Mouse (Mus musculus): ENCODE measurements around the gene Ccdc102a. TPM values are rescaled to one million over a fixed set of nuclear protein-coding genes. Genes with fewer than 3 reads are reported as not detected.

The Ccdc102a gene
- total RNA-seq (2014; rRNA removed) (6.8 and 8.1 TPM in 2 replicates), polyA plus RNA-seq (2015; fragmentation: Nextera tagmentation; extraction: Ambion mirVana) (4.4 and 4.8 TPM in 2 replicates)

DNA sequence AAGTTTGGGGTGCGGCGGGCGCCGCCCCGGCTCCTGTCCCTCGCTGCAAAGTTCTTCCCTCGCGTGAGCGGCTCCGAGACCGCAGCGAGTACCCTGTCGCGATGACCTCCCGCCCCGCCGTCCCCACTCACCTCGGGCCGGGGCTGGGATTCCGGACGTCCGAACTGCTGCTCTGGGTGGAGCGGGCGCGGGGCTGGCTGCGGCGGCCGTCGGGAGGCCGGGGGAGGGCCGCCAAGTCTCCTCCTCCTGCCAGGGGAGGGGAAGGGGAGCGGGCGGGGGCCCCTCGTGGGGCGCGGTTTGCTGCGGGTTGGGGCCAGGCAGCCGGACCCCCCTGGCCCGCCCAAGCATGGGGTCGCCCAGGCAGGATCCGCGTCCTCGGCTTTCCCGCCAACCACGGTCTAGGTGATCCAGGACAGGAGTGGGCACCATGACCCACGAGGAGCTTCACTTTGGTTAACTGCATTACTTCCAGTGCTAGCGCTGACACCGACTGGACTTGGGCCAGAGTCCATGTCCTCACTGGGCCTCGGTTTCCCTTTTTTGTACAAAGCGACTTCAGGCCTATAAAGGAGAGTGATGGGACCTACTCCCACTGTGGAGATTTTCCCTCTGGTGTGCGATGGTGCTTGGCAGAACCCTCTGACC, at the start of gene Ccdc102a:
TSS of gene Ccdc102a (minus strand) at position 248 of the 645 bp plus-strand sequence.
- Histone ChIP-seq H3K4me1 (ENCODE audit: insufficient read depth) (peaks cover 7% of the 10 kb centered on the region; the same call in 1 of the 2 replicates), H3K9ac (peak within 1 kb of the TSS; percentile 51), H3K36me3 (ENCODE audit: insufficient read depth) (no peaks in the 10 kb centered on the region), H3K4me3 (ENCODE audit: low read depth, low read length) (peak within 1 kb of the TSS; percentile 45), H3K27me3 (ENCODE audit: insufficient read depth, low read length) (peaks cover 15% of the 10 kb centered on the region; the same call in 1 of the 2 replicates), H3K4me2 (ENCODE audit: low read depth) (peak within 1 kb of the TSS; percentile 80), H3K9me3 (ENCODE audit: low read length) (no peaks in the 10 kb centered on the region), H3K27ac (ENCODE audit: low read depth, low read length) (peak within 1 kb of the TSS; percentile 29; the same call in 1 of the 2 replicates)
- TF ChIP-seq CTCF (IDR thresholded peaks at IDR 0.05; ENCODE audit: low read depth) = no peak
- 3% methylated on average over 35 of the region's 51 CpGs for WGBS
- ATAC-seq (peak; percentile 12; the same call in 1 of the 2 replicates), DNase-seq (no peak)

- WGBS = 35% methylated on average over 3 of the region's 3 CpGs
Observed at GRCm38 (mm10) chr8:94967554-94967953, 49.7 kb upstream of the Ccdc102a start.

GRCm38 (mm10) chr8:94967071-94967470, 49.2 kb upstream of the Ccdc102a start:
- Histone ChIP-seq H3K27ac (ENCODE audit: low read depth, low read length) (no peak overlapping the region), H3K27me3 (ENCODE audit: insufficient read depth, low read length) (no peaks in the 10 kb centered on the region), H3K36me3 (ENCODE audit: insufficient read depth) (no peaks in the 10 kb centered on the region), H3K9ac (no peak overlapping the region), H3K4me2 (ENCODE audit: low read depth) (no peak overlapping the region), H3K4me3 (ENCODE audit: low read depth, low read length) (no peak overlapping the region), H3K9me3 (ENCODE audit: low read length) (no peaks in the 10 kb centered on the region), H3K4me1 (ENCODE audit: insufficient read depth) (no peaks in the 10 kb centered on the region)
- WGBS = 90% methylated on average over 4 of the region's 4 CpGs
- DNase-seq (no peak), ATAC-seq (no peak)
- no peak for TF ChIP-seq CTCF (IDR thresholded peaks at IDR 0.05; ENCODE audit: low read depth)

More at GRCm38 (mm10) chr8:94967554-94967953, 49.7 kb upstream of the Ccdc102a start:
- Histone ChIP-seq H3K9ac (no peak overlapping the region), H3K4me2 (ENCODE audit: low read depth) (no peak overlapping the region), H3K4me3 (ENCODE audit: low read depth, low read length) (no peak overlapping the region), H3K27me3 (ENCODE audit: insufficient read depth, low read length) (no peaks in the 10 kb centered on the region), H3K4me1 (ENCODE audit: insufficient read depth) (no peaks in the 10 kb centered on the region), H3K27ac (ENCODE audit: low read depth, low read length) (no peak overlapping the region), H3K9me3 (ENCODE audit: low read length) (no peaks in the 10 kb centered on the region), H3K36me3 (ENCODE audit: insufficient read depth) (no peaks in the 10 kb centered on the region)
- ATAC-seq (no peak), DNase-seq (no peak)
- TF ChIP-seq CTCF (IDR thresholded peaks at IDR 0.05; ENCODE audit: low read depth) = no peak

DNA sequence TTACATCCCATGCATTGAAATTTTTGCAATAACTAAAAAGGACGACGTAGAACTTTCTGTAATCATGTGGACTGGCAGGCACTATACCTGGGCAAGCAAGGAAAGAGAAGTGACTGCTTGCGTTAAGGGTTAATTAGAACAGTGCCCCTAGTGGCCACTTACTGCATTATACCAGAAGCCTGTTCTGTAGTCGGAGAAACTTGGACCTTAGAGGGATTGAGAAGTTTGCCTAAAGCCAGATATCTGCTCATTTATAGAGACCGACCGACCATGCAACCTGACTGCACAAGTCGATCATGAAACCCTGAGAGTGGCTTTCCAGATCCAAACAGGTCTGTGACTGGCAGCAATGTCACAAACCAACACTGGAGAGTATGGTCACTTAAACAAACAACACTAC, 48.7 kb upstream of the Ccdc102a start:
- Histone ChIP-seq H3K4me3 (ENCODE audit: low read depth, low read length) (no peak overlapping the region), H3K27me3 (ENCODE audit: insufficient read depth, low read length) (no peaks in the 10 kb centered on the region), H3K27ac (ENCODE audit: low read depth, low read length) (no peak overlapping the region), H3K9me3 (ENCODE audit: low read length) (no peaks in the 10 kb centered on the region), H3K4me1 (ENCODE audit: insufficient read depth) (no peaks in the 10 kb centered on the region), H3K9ac (no peak overlapping the region), H3K4me2 (ENCODE audit: low read depth) (no peak overlapping the region), H3K36me3 (ENCODE audit: insufficient read depth) (no peaks in the 10 kb centered on the region)
- ATAC-seq = 0 out of 2 replicates have a peak, but pooled peaks have one; percentile 36
- 16% methylated on average over 7 of the region's 7 CpGs for WGBS
- peak; percentile 71 for DNase-seq
- TF ChIP-seq CTCF (IDR thresholded peaks at IDR 0.05; ENCODE audit: low read depth) = peak; percentile 89

DNA sequence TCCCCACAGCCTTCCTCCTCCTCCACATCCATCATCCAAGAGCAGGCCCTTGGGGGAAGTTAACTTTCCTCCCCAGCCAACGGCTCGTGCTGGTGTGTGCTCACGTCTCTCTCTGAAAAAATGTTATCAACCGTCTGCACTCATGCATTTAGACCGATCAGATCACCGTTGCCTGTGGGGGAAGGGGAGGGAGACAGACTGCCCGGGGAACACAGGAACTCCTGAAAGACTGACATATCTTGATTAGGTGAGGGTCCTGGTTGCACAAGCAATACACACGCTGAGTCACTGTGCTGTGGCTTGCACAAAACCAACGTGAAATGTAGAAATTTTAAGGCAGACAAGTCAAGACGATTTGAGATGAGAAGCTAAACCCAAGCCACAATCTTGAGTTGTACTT, 46.9 kb upstream of the Ccdc102a start:
- H3K4me2 ChIP-seq (ENCODE audit: low read depth) = no peak overlapping the region
- H3K27me3 ChIP-seq (ENCODE audit: insufficient read depth, low read length) = no peaks in the 10 kb centered on the region
- no peak overlapping the region for H3K4me3 ChIP-seq (ENCODE audit: low read depth, low read length)
- no peaks in the 10 kb centered on the region for H3K9me3 ChIP-seq (ENCODE audit: low read length)
- H3K36me3 ChIP-seq (ENCODE audit: insufficient read depth) = no peaks in the 10 kb centered on the region
- TF ChIP-seq CTCF (IDR thresholded peaks at IDR 0.05; ENCODE audit: low read depth) = no peak
- WGBS = 75% methylated on average over 10 of the region's 10 CpGs
- no peak overlapping the region for H3K9ac ChIP-seq
- ATAC-seq = no peak
- no peak for DNase-seq
- H3K4me1 ChIP-seq (ENCODE audit: insufficient read depth) = no peaks in the 10 kb centered on the region
- H3K27ac ChIP-seq (ENCODE audit: low read depth, low read length) = no peak overlapping the region

GRCm38 (mm10) chr8:94962201-94962600, 44.3 kb upstream of the Ccdc102a start:
- TF ChIP-seq CTCF (IDR thresholded peaks at IDR 0.05; ENCODE audit: low read depth) = no peak
- Histone ChIP-seq H3K9me3 (ENCODE audit: low read length) (no peaks in the 10 kb centered on the region), H3K4me1 (ENCODE audit: insufficient read depth) (no peaks in the 10 kb centered on the region), H3K36me3 (ENCODE audit: insufficient read depth) (no peaks in the 10 kb centered on the region), H3K27me3 (ENCODE audit: insufficient read depth, low read length) (no peaks in the 10 kb centered on the region), H3K4me2 (ENCODE audit: low read depth) (no peak overlapping the region), H3K27ac (ENCODE audit: low read depth, low read length) (no peak overlapping the region), H3K9ac (no peak overlapping the region), H3K4me3 (ENCODE audit: low read depth, low read length) (no peak overlapping the region)
- 61% methylated on average over 1 of the region's 1 CpGs for WGBS
- no peak for DNase-seq
- no peak for ATAC-seq

GRCm38 (mm10) chr8:94956078-94956574, 38.2 kb upstream of the Ccdc102a start:
- no peaks in the 10 kb centered on the region for H3K9me3 ChIP-seq (ENCODE audit: low read length)
- no peak overlapping the region for H3K4me2 ChIP-seq (ENCODE audit: low read depth)
- ATAC-seq = no peak
- H3K27ac ChIP-seq (ENCODE audit: low read depth, low read length) = no peak overlapping the region
- no peak for DNase-seq
- no peaks in the 10 kb centered on the region for H3K36me3 ChIP-seq (ENCODE audit: insufficient read depth)
- H3K27me3 ChIP-seq (ENCODE audit: insufficient read depth, low read length) = no peaks in the 10 kb centered on the region
- no peak for TF ChIP-seq CTCF (IDR thresholded peaks at IDR 0.05; ENCODE audit: low read depth)
- H3K9ac ChIP-seq = no peak overlapping the region
- H3K4me1 ChIP-seq (ENCODE audit: insufficient read depth) = no peaks in the 10 kb centered on the region
- no peak overlapping the region for H3K4me3 ChIP-seq (ENCODE audit: low read depth, low read length)
- 86% methylated on average over 1 of the region's 1 CpGs for WGBS
